Mouse (Mus musculus) midbrain, embryonic 13.5 days (tissue): Measurements from ENCODE around the gene Col16a1. TPM values are rescaled to one million over a fixed set of nuclear protein-coding genes. Genes with fewer than 3 reads are reported as not detected.
A peak's percentile ranks its signal among the peaks of the same experiment; 100 is the strongest.

Source experiments
- ATAC-seq: fragments of 200-750 bp; cut with Nextera tagmentation; 2 replicates; pipeline ENCODE4 v1.8.0; 2017; ENCODE audit warnings: mild to moderate bottlenecking, moderate TSS enrichment, moderate library complexity
- H3K27ac ChIP-seq: fragments of 300-500 bp; sonication (generic); 2 replicates; pipeline ENCODE4 v1.5.1; 2015; ENCODE audit warnings: inconsistent platforms, mild to moderate bottlenecking, moderate library complexity
- H3K27me3 ChIP-seq: fragments of 300-500 bp; sonication (generic); 2 replicates; pipeline ENCODE4 v1.6.1; 2015; ENCODE audit warnings: mild to moderate bottlenecking, inconsistent platforms
- H3K36me3 ChIP-seq: fragments of 300-500 bp; sonication (generic); 2 replicates; pipeline ENCODE4 v1.6.1; 2015; ENCODE audit warnings: mild to moderate bottlenecking, inconsistent platforms
- H3K4me1 ChIP-seq: fragments of 300-500 bp; sonication (generic); replicated peaks from 2 replicates; pipeline ENCODE4 v1.6.1; 2015; ENCODE audit warnings: inconsistent platforms
- H3K4me2 ChIP-seq: fragments of 300-500 bp; sonication (generic); replicated peaks from 2 replicates; pipeline ENCODE4 v1.6.1; 2015; ENCODE audit warnings: moderate library complexity, mild to moderate bottlenecking, inconsistent platforms
- H3K4me3 ChIP-seq: fragments of 300-500 bp; sonication (generic); replicated peaks from 2 replicates; pipeline ENCODE4 v1.5.1; 2015; ENCODE audit warnings: mild to moderate bottlenecking, inconsistent platforms
- H3K9ac ChIP-seq: fragments of 300-500 bp; sonication (generic); replicated peaks from 2 replicates; pipeline ENCODE4 v1.6.1; 2015; ENCODE audit warnings: mild to moderate bottlenecking, inconsistent platforms
- H3K9me3 ChIP-seq: fragments of 300-500 bp; sonication (generic); 2 replicates; pipeline ENCODE4 v1.6.1; 2016; ENCODE audit warnings: mild to moderate bottlenecking, inconsistent platforms
- WGBS: fragments of 180-500 bp; shearing (Covaris S2); methylation state at CpG from one replicate; pipeline ENCODE4 v1.1.7; 2015; 5-methylcytosine and 5-hydroxymethylcytosine counted together
- polyA plus RNA-seq: library from polyadenylated mRNA; unstranded; fragments of >200 nt; fragmentation: Nextera tagmentation; extraction: Ambion mirVana; gene quantifications from 2 replicates; pipeline ENCODE4 v1.2.1, GENCODE M21; 2015

Gene Col16a1
- polyA plus RNA-seq, 1 experiment from 2014 or later, result 3.4 TPM

- peaks cover 11% of the 10 kb centered on the region; the same call in 1 of the 2 replicates for H3K27me3 ChIP-seq
- no peak overlapping the region; the same call in 1 of the 2 replicates for H3K27ac ChIP-seq
- no peak overlapping the region for H3K4me3 ChIP-seq
- H3K9ac ChIP-seq, result no peak overlapping the region
- no peaks in the 10 kb centered on the region for H3K36me3 ChIP-seq
- no peaks in the 10 kb centered on the region for H3K9me3 ChIP-seq
- H3K4me2 ChIP-seq, result 0 out of 2 replicates have a peak overlapping the region, but pooled peaks have one; percentile 4
- peaks cover 23% of the 10 kb centered on the region for H3K4me1 ChIP-seq
- WGBS, result 16% methylated on average over 14 of the region's 14 CpGs
- no peak for ATAC-seq
Observed at GRCm38 (mm10) chr4:130045609-130046008, 2.0 kb upstream of the Col16a1 start.

GRCm38 (mm10) chr4:130048203-130048479 is 501 bp downstream of the Col16a1 start:
- H3K27me3 ChIP-seq, result peaks cover 11% of the 10 kb centered on the region; the same call in 1 of the 2 replicates
- no peaks in the 10 kb centered on the region for H3K36me3 ChIP-seq
- peaks cover 23% of the 10 kb centered on the region for H3K4me1 ChIP-seq
- peak; percentile 34 for ATAC-seq
- H3K4me2 ChIP-seq, result peak overlapping the region; percentile 67
- WGBS, result 52% methylated on average over 4 of the region's 4 CpGs
- peak overlapping the region; percentile 34 for H3K4me3 ChIP-seq
- peak overlapping the region; percentile 59; the same call in 1 of the 2 replicates for H3K9ac ChIP-seq
- peak overlapping the region; percentile 39; the same call in 1 of the 2 replicates for H3K27ac ChIP-seq
- no peaks in the 10 kb centered on the region for H3K9me3 ChIP-seq

GRCm38 (mm10) chr4:130050056-130050824 is 2.6 kb downstream of the Col16a1 start:
- H3K9me3 ChIP-seq, result no peaks in the 10 kb centered on the region
- ATAC-seq, result no peak
- 86% methylated on average over 8 of the region's 8 CpGs for WGBS
- peaks cover 10% of the 10 kb centered on the region; the same call in 1 of the 2 replicates for H3K27me3 ChIP-seq
- H3K9ac ChIP-seq, result no peak overlapping the region
- H3K4me2 ChIP-seq, result no peak overlapping the region
- H3K27ac ChIP-seq, result no peak overlapping the region
- H3K4me1 ChIP-seq, result peaks cover 26% of the 10 kb centered on the region
- H3K36me3 ChIP-seq, result no peaks in the 10 kb centered on the region
- H3K4me3 ChIP-seq, result no peak overlapping the region

- Histone ChIP-seq H3K4me1 (peaks cover 31% of the 10 kb centered on the region), H3K27ac (no peak overlapping the region), H3K9ac (no peak overlapping the region), H3K27me3 (no peaks in the 10 kb centered on the region), H3K4me2 (no peak overlapping the region), H3K9me3 (no peaks in the 10 kb centered on the region), H3K36me3 (no peaks in the 10 kb centered on the region), H3K4me3 (no peak overlapping the region)
- WGBS, result 95% methylated on average over 3 of the region's 3 CpGs
- no peak for ATAC-seq
Observed at GRCm38 (mm10) chr4:130052283-130052682, 4.6 kb downstream of the Col16a1 start.

GRCm38 (mm10) chr4:130053111-130053510 is 5.5 kb downstream of the Col16a1 start:
- Histone ChIP-seq H3K4me1 (peaks cover 23% of the 10 kb centered on the region), H3K4me2 (no peak overlapping the region), H3K4me3 (no peak overlapping the region), H3K9ac (no peak overlapping the region), H3K27ac (no peak overlapping the region), H3K9me3 (no peaks in the 10 kb centered on the region), H3K36me3 (no peaks in the 10 kb centered on the region), H3K27me3 (no peaks in the 10 kb centered on the region)
- 90% methylated on average over 9 of the region's 9 CpGs for WGBS
- ATAC-seq, result no peak

- no peaks in the 10 kb centered on the region for H3K36me3 ChIP-seq
- no peaks in the 10 kb centered on the region for H3K27me3 ChIP-seq
- H3K4me3 ChIP-seq, result no peak overlapping the region
- 0 out of 2 replicates have a peak, but pooled peaks have one; percentile 44 for ATAC-seq
- WGBS, result 31% methylated on average over 1 of the region's 1 CpGs
- H3K4me2 ChIP-seq, result no peak overlapping the region
- H3K4me1 ChIP-seq, result peaks cover 22% of the 10 kb centered on the region
- H3K27ac ChIP-seq, result no peak overlapping the region
- H3K9me3 ChIP-seq, result no peaks in the 10 kb centered on the region
- no peak overlapping the region for H3K9ac ChIP-seq
Observed at GRCm38 (mm10) chr4:130054727-130055126, 7.1 kb downstream of the Col16a1 start.

GRCm38 (mm10) chr4:130055160-130056010 is 7.7 kb downstream of the Col16a1 start:
- no peak overlapping the region for H3K9ac ChIP-seq
- ATAC-seq, result no peak
- WGBS, result 79% methylated on average over 14 of the region's 14 CpGs

GRCm38 (mm10) chr4:130056011-130056322 is 8.3 kb downstream of the Col16a1 start:
- no peaks in the 10 kb centered on the region for H3K9me3 ChIP-seq
- 57% methylated on average over 3 of the region's 3 CpGs for WGBS
- H3K27ac ChIP-seq, result no peak overlapping the region; the same call in none of the 2 replicates
- H3K27me3 ChIP-seq, result no peaks in the 10 kb centered on the region
- H3K9ac ChIP-seq, result no peak overlapping the region
- ATAC-seq, result no peak
- no peaks in the 10 kb centered on the region for H3K36me3 ChIP-seq
- no peak overlapping the region for H3K4me3 ChIP-seq
- no peak overlapping the region for H3K4me2 ChIP-seq
- peaks cover 22% of the 10 kb centered on the region for H3K4me1 ChIP-seq

More at GRCm38 (mm10) chr4:130055160-130056010, 7.7 kb downstream of the Col16a1 start:
- H3K9me3 ChIP-seq, result no peaks in the 10 kb centered on the region
- H3K4me1 ChIP-seq, result peaks cover 22% of the 10 kb centered on the region
- H3K27me3 ChIP-seq, result no peaks in the 10 kb centered on the region
- H3K36me3 ChIP-seq, result no peaks in the 10 kb centered on the region
- no peak overlapping the region for H3K4me3 ChIP-seq
- no peak overlapping the region; the same call in 1 of the 2 replicates for H3K27ac ChIP-seq
- H3K4me2 ChIP-seq, result no peak overlapping the region

GRCm38 (mm10) chr4:130056471-130056870 is 8.8 kb downstream of the Col16a1 start:
- H3K27me3 ChIP-seq, result no peaks in the 10 kb centered on the region
- peaks cover 22% of the 10 kb centered on the region for H3K4me1 ChIP-seq
- WGBS, result 44% methylated on average over 3 of the region's 3 CpGs
- ATAC-seq, result no peak
- no peak overlapping the region for H3K4me2 ChIP-seq
- H3K36me3 ChIP-seq, result no peaks in the 10 kb centered on the region
- H3K27ac ChIP-seq, result peak overlapping the region; percentile 48; the same call in 1 of the 2 replicates
- H3K9ac ChIP-seq, result no peak overlapping the region
- no peak overlapping the region for H3K4me3 ChIP-seq
- H3K9me3 ChIP-seq, result no peaks in the 10 kb centered on the region

- no peak overlapping the region for H3K9ac ChIP-seq
- ATAC-seq, result no peak
- no peaks in the 10 kb centered on the region for H3K36me3 ChIP-seq
- H3K4me3 ChIP-seq, result no peak overlapping the region
- no peak overlapping the region for H3K4me2 ChIP-seq
- H3K27me3 ChIP-seq, result no peaks in the 10 kb centered on the region
- H3K27ac ChIP-seq, result no peak overlapping the region
- H3K4me1 ChIP-seq, result peaks cover 7% of the 10 kb centered on the region
- H3K9me3 ChIP-seq, result no peaks in the 10 kb centered on the region
Observed at GRCm38 (mm10) chr4:130060937-130061336, 13.3 kb downstream of the Col16a1 start.

GRCm38 (mm10) chr4:130063191-130063590 is 15.6 kb downstream of the Col16a1 start:
- Histone ChIP-seq H3K4me1 (no peaks in the 10 kb centered on the region), H3K9ac (no peak overlapping the region), H3K4me2 (no peak overlapping the region), H3K36me3 (no peaks in the 10 kb centered on the region), H3K4me3 (no peak overlapping the region), H3K9me3 (no peaks in the 10 kb centered on the region), H3K27ac (no peak overlapping the region), H3K27me3 (no peaks in the 10 kb centered on the region)
- 81% methylated on average over 7 of the region's 7 CpGs for WGBS
- no peak for ATAC-seq

- Histone ChIP-seq H3K36me3 (no peaks in the 10 kb centered on the region), H3K9ac (no peak overlapping the region), H3K4me1 (no peaks in the 10 kb centered on the region), H3K27ac (no peak overlapping the region), H3K4me3 (no peak overlapping the region), H3K9me3 (no peaks in the 10 kb centered on the region), H3K27me3 (no peaks in the 10 kb centered on the region), H3K4me2 (no peak overlapping the region)
- 15% methylated on average over 8 of the region's 8 CpGs for WGBS
- ATAC-seq, result no peak
Observed at GRCm38 (mm10) chr4:130066816-130067215, 19.2 kb downstream of the Col16a1 start.
